Mouse (Mus musculus): Measurements from ENCODE around the gene Tbcd.

The Tbcd gene

DNA sequence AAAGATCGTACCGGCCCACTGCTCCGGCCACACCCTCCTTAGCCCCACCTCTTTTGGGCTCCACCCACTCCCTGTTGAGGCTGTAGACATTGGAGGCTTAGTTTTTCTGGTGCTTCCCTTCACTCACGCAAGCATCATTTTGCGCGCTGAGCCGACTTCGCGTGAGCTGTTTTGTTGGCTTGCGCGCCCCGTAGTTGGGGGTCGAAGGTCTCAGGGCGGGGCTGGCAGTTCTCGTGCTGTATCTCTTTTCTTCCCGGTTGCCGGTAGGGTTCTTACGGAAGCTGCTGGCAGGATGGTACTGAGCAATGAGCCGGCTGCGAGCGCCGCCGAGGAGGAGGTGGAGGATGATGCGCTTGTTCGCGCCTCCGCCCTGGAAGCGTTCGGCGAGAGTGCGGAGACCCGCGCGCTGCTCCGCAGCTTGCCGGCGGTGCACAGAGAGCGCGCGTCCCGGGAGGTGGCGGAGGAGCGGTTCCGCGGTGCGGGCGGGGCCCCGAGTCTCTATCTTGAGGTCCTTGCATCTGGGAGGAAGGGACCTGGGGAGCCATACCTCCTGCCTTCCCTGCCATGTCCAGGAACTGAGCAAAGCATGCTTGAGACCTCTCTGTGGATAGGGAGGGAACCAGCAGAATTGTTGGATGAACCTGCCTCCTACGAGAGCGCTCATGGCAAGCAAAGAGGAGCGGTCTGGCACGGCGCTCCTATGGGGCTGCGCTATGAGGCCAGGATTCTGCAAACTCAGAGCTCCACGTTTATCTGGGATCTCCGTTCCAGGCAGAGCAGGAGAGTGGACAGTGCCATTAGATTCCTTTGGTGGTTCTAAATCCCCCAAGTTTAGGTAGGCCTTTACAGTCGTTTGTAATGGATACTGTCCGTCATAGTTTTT is at the start of gene Tbcd:
Tbcd (plus strand) TSS at position 197 of the 883 bp plus-strand sequence.
- DNase-seq (ENCODE audit: low spot score) = peak; percentile 92

- no peak for DNase-seq (ENCODE audit: low spot score)
Measured at GRCm38 (mm10) chr11:121407366-121408155, 44.2 kb upstream of the Tbcd start.

DNA sequence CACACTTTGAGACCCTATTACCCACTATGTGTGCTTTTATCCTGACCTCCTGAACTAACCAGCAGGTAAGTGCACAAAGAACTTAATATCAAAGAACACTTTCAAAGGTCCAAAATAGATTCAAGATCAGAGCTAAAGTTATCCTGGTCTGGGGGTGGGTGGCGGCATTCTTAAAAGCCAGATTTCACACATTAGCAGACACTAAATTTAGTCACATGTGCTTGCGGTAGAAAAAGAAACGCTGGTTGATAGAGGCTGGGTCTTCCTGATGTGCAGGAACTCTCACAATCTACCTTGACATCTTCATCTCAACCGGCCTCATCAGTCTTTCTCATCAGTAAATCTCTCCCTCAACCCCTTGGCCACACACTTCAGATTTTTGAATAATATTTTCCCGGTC is 37.0 kb upstream of the Tbcd start:
- no peak for DNase-seq (ENCODE audit: low spot score)

GRCm38 (mm10) chr11:121415351-121415750 is 36.4 kb upstream of the Tbcd start:
- DNase-seq (ENCODE audit: low spot score) = peak; percentile 7

- DNase-seq (ENCODE audit: low spot score) = no peak
Measured at GRCm38 (mm10) chr11:121417971-121418370, 33.8 kb upstream of the Tbcd start.

- DNase-seq (ENCODE audit: low spot score) = no peak
Measured at GRCm38 (mm10) chr11:121418932-121419331, 32.8 kb upstream of the Tbcd start.

GRCm38 (mm10) chr11:121420379-121420778 is 31.4 kb upstream of the Tbcd start:
- DNase-seq (ENCODE audit: low spot score) = no peak

DNA sequence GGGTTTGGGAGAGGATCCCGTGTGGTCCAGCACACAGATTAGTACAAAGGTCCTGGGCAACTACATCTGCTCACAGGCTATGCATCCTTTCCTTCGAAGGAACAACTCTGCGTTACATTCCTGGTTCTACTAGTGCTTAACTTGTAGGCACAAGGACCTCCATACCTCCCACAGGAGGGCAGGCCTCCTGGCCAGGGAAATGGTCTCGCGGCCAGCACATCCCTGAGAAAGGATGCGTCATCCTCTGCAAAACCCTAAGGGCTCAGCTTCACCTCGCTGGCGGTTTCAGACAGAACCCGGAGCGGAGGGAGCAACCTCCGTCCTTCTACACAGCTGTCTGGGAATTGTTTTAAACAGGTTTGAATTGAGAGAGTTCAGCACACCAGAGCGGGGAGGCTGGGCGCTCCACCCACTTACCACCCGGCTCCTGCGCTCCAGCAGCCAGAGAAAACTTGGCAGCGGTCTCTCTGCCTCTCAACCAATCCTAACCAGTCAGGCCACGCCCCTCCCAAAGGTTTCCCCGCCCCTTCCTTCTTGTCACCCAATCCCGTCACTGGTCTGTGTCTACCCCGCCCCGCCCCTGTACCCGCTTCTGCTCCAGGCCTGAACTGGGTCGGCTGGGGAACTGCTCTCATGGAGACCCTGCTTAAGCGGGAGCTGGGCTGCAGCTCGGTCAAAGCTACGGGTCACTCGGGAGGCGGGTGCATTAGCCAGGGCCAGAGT is 30.8 kb upstream of the Tbcd start, which contains the start of gene Fn3krp:
Fn3krp (plus strand) TSS at position 572 of the 723 bp plus-strand sequence.
- DNase-seq (ENCODE audit: low spot score) = peak; percentile 100

DNA sequence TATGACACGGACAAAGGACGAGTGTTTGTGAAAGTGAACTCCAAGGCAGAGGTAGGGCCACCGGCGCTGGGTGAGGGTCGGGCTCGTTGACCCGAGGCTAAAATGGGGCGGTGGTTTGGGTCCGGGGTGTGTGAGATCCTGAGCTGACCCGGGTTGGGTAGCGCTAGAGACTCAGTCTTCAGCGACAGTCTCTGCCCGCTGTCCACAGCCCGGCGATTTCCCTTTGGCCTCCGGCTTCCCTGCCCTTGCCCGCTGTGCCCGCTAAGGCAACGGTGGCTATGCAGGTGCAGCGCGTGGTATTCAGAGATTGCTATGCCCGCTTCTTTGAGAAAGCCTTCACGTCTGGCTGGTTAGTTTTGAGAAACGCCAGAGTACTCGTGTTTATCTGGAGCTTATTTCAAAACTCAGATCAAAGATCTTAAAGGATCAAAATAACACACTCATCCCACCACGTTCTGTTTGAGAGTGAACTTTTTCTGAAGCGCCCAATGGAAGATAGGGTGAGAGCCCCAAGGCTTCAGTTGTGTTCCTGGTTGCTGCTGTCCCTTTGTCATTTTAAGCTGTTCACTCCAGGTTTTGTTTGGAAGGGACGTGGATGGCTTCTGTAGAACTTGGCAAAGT is 30.1 kb upstream of the Tbcd start:
- DNase-seq (ENCODE audit: low spot score) = peak; percentile 8

DNA sequence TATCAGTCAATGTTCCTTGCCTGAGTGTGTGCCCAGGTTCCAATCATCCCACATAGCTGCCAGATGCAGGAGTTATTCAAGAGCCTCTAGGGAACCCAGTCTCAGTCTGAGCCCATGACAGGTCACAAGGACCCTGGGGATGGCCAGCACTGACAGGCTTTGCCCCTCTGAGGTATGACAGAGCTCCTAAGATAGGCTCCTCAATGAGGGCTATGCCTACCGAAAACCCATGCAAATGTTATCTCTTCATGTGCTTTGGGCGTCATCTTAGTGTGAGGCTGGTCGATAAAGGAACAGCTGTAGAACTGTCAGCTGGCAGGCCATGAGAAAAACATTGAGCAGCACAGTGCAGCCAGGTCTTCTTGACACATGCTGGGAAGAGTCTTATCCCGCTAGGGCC is 18.4 kb upstream of the Tbcd start:
- DNase-seq (ENCODE audit: low spot score) = no peak

- DNase-seq (ENCODE audit: low spot score) = peak; percentile 91
Measured at GRCm38 (mm10) chr11:121434156-121435155, 17.3 kb upstream of the Tbcd start, which contains the start of gene Fn3k. Gene Fn3k, plus strand, starts transcription at chr11:121434913.

DNA sequence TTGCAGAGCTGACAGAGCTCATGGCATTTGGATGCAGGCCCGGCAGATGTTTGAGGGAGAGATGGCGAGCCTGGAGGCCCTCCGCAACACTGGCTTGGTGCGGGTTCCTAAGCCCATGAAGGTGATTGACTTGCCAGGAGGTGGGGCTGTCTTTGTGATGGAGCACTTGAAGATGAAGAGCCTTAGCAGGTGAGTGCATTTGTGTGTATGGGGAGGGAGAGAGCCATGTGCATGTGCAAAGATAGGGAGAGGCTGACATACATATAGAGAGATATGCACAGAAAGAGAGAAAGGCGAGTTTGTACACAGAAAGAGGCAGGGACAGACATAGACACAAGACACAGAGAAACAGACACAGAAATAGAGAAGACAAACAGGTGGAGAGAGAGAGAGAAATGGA is 14.5 kb upstream of the Tbcd start:
- DNase-seq (ENCODE audit: low spot score) = no peak

GRCm38 (mm10) chr11:121439686-121440292 is 12.0 kb upstream of the Tbcd start:
- no peak for DNase-seq (ENCODE audit: low spot score)

GRCm38 (mm10) chr11:121441653-121442052 is 10.1 kb upstream of the Tbcd start:
- no peak for DNase-seq (ENCODE audit: low spot score)

- DNase-seq (ENCODE audit: low spot score) = no peak
Measured at GRCm38 (mm10) chr11:121442076-121442475, 9.7 kb upstream of the Tbcd start.

DNA sequence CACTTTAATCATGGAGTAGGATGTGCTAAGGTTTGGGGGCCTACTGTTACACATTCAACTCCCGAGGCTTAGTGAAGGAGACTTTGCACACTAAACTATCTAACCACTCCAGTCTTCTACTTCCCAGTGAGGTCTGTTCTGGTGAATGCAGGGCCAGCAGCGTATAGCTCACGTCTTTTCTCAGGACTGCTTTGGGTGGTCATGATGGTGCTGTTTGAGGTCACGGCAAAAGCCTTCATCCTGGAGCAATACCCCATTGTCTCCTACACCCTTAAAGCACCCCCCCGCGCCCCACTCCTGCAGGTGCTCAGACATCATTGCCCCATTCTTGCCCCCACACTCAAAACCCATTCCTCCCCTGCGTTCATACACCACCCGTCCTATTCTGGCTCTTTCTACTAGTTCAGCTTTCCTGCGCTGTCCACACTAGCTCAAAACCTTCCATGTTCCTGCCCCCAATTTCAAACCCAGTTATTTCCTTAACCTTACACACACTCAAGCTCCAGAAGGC is 478 bp upstream of the Tbcd start:
- DNase-seq (ENCODE audit: low spot score) = no peak

GRCm38 (mm10) chr11:121457874-121458273 is 6.1 kb downstream of the Tbcd start:
- DNase-seq (ENCODE audit: low spot score) = no peak

GRCm38 (mm10) chr11:121467408-121467807 is 15.7 kb downstream of the Tbcd start:
- DNase-seq (ENCODE audit: low spot score) = no peak

GRCm38 (mm10) chr11:121474831-121475230 is 23.1 kb downstream of the Tbcd start:
- no peak for DNase-seq (ENCODE audit: low spot score)
